ENCODE assay signal across 18 mouse cellular contexts in genomic region chr1:190106674-190107420, GRCm38 (mm10).
A peak's percentile ranks its signal among the peaks of the same experiment; 100 is the strongest.
DNase-seq lines count a peak whose midpoint lies in the region; ATAC-seq and TF ChIP-seq lines count a peak whose summit lies in the region.
"Had no signal": no experiment of that assay in that cellular context is flagged by ENCODE, and none has a peak within 500 bp of the region (broad histone marks: within the 10 kb centered on the region; RNA-seq: fewer than 3 reads in every experiment).

No protein-coding gene starts in this region.

- no peaks in the 10 kb centered on the region; the same call in 1 of the 2 replicates for H3K9me3 ChIP-seq in lung, embryonic 15.5 days
- H3K9me3 ChIP-seq in liver, embryonic 14.5 days (ENCODE audit: control insufficient read depth, low read length): no peaks in the 10 kb centered on the region
- H3K9me3 ChIP-seq in midbrain, embryonic 16.5 days (replicated peaks; ENCODE audit: control insufficient read depth, low read length, poor library complexity, severe bottlenecking): no peaks in the 10 kb centered on the region

- TF ChIP-seq EP300 in liver, embryonic 14.5 days (IDR thresholded peaks at IDR 0.05; ENCODE audit: low read depth): no peak

- H3K36me3 ChIP-seq in lung, embryonic 15.5 days: no peaks in the 10 kb centered on the region
- no peaks in the 10 kb centered on the region for H3K36me3 ChIP-seq in liver, embryonic 14.5 days (replicated peaks; ENCODE audit: control insufficient read depth, insufficient read depth, low read depth)
- no peaks in the 10 kb centered on the region for H3K36me3 ChIP-seq in midbrain, embryonic 16.5 days (ENCODE audit: control insufficient read depth, insufficient read depth, low read length)
- H3K36me3 ChIP-seq: kidney, embryonic 15.5 days; midbrain, embryonic 12.5 days had no signal

- H3K27ac ChIP-seq in lung, embryonic 15.5 days: no peak overlapping the region
- peak overlapping the region; percentile 38; the same call in 1 of the 2 replicates for H3K27ac ChIP-seq in liver, embryonic 14.5 days
- no peak overlapping the region for H3K27ac ChIP-seq in midbrain, embryonic 16.5 days (ENCODE audit: low read length)
- H3K27ac ChIP-seq: kidney, embryonic 15.5 days; layer of hippocampus, adult 2 months; midbrain, embryonic 12.5 days had no signal

- no peak for TF ChIP-seq CTCF in lung, adult 2 months (IDR thresholded peaks at IDR 0.05; ENCODE audit: insufficient read depth, low read length)
- no peak for TF ChIP-seq CTCF in liver, embryonic 14.5 days (IDR thresholded peaks at IDR 0.05; ENCODE audit: low read depth)

- TF ChIP-seq POLR2A in lung, adult 2 months (IDR thresholded peaks at IDR 0.05; ENCODE audit: borderline replicate concordance, extremely low read depth, low read depth, low read length): no peak

- DNase-seq in embryo, embryonic 10 days (ENCODE audit: low spot score): peak; percentile 42
- DNase-seq in embryo, embryonic 11 days: no peak
- DNase-seq in lung, adult 2 months: no peak
- peak in 2 of 3 experiments; percentile 24 to 34 for DNase-seq in liver, embryonic 14.5 days (ENCODE audit: low read depth in 3 of 3, low spot score in 3 of 3)
- no peak for DNase-seq in frontal cortex, adult 2 months (ENCODE audit: extremely low spot score in 1 of 2, low spot score in 1 of 2)
- DNase-seq: cerebellum, adult 2 months; gastrocnemius, postnatal 36 days; lung, postnatal 10 days; right cerebral cortex, postnatal 14 days; thymus, postnatal 14 days had no signal

- no peaks in the 10 kb centered on the region for H3K27me3 ChIP-seq in lung, embryonic 15.5 days
- H3K27me3 ChIP-seq in liver, embryonic 14.5 days (ENCODE audit: control insufficient read depth, insufficient read depth, low read length): no peaks in the 10 kb centered on the region
- no peaks in the 10 kb centered on the region for H3K27me3 ChIP-seq in midbrain, embryonic 16.5 days (ENCODE audit: control insufficient read depth, insufficient read depth, low read depth, low read length)
- H3K27me3 ChIP-seq: kidney, embryonic 15.5 days; midbrain, embryonic 12.5 days had no signal

- ATAC-seq in lung, embryonic 15.5 days (ENCODE audit: borderline replicate concordance, extremely low read depth, low FRiP score, low TSS enrichment): no peak
- ATAC-seq in liver, embryonic 14.5 days (ENCODE audit: insufficient read depth): peak; percentile 77
- ATAC-seq in erythroid progenitor cell, adult 5-6 weeks (replicated peaks; ENCODE audit: low FRiP score, poor library complexity, severe bottlenecking): no peak
- ATAC-seq in midbrain, embryonic 16.5 days: no peak
- ATAC-seq: hindbrain, embryonic 16.5 days; Patski had no signal

- H3K4me2 ChIP-seq in lung, embryonic 15.5 days: peak overlapping the region; percentile 18; the same call in 1 of the 2 replicates
- no peak overlapping the region for H3K4me2 ChIP-seq in liver, embryonic 14.5 days (ENCODE audit: low read depth)
- H3K4me2 ChIP-seq in midbrain, embryonic 16.5 days (ENCODE audit: low read length): no peak overlapping the region
- H3K4me2 ChIP-seq: kidney, embryonic 15.5 days; midbrain, embryonic 12.5 days had no signal

- H3K4me3 ChIP-seq in lung, embryonic 15.5 days: no peak overlapping the region
- no peak overlapping the region for H3K4me3 ChIP-seq in lung, adult 2 months (replicated peaks; ENCODE audit: extremely low read depth, low read depth, low read length)
- no peak overlapping the region for H3K4me3 ChIP-seq in liver, embryonic 14.5 days (ENCODE audit: insufficient read depth in 1 of 2, low read depth in 2 of 2, low read length in 2 of 2)
- no peak overlapping the region for H3K4me3 ChIP-seq in midbrain, embryonic 16.5 days (ENCODE audit: low read depth, low read length)
- H3K4me3 ChIP-seq: kidney, embryonic 15.5 days; layer of hippocampus, adult 2 months; midbrain, embryonic 12.5 days had no signal

- H3K9ac ChIP-seq in lung, embryonic 15.5 days: no peak overlapping the region
- no peak overlapping the region for H3K9ac ChIP-seq in liver, embryonic 14.5 days (replicated peaks)
- H3K9ac ChIP-seq in midbrain, embryonic 16.5 days (ENCODE audit: low read depth, low read length): no peak overlapping the region
- H3K9ac ChIP-seq: kidney, embryonic 15.5 days; midbrain, embryonic 12.5 days had no signal

- WGBS in lung, embryonic 15.5 days: 35% methylated on average over 16 of the region's 16 CpGs
- WGBS in lung, adult 2 months: 36% methylated on average over 16 of the region's 16 CpGs
- 44% methylated on average over 16 of the region's 16 CpGs for WGBS in liver, embryonic 14.5 days (ENCODE audit: insufficient replicate concordance)
- WGBS in midbrain, embryonic 16.5 days: 86% methylated on average over 16 of the region's 16 CpGs

- H3K4me1 ChIP-seq in lung, embryonic 15.5 days: peaks cover 7% of the 10 kb centered on the region; the same call in 1 of the 2 replicates
- H3K4me1 ChIP-seq in lung, adult 2 months (ENCODE audit: control insufficient read depth, insufficient read depth, low read length): no peaks in the 10 kb centered on the region
- H3K4me1 ChIP-seq in liver, embryonic 14.5 days (replicated peaks; ENCODE audit: control insufficient read depth in 2 of 2, insufficient read depth in 2 of 2, low read length in 1 of 2): peaks cover 0 to 10% of the 10 kb centered on the region in 2 experiments; a peak in 2 of 4 replicates
- H3K4me1 ChIP-seq in midbrain, embryonic 16.5 days (ENCODE audit: control insufficient read depth, insufficient read depth, low read length): no peaks in the 10 kb centered on the region
- H3K4me1 ChIP-seq: kidney, embryonic 15.5 days; midbrain, embryonic 12.5 days had no signal

Comparison
In these comparisons a context has a peak if more than half of its experiments do, and no peak if none do; other contexts are left out.
1. DNase-seq: peak in embryo, embryonic 10 days (single experiment) and liver, embryonic 14.5 days (2 of 3); none in embryo, embryonic 11 days (single experiment), lung, adult 2 months (single experiment) and frontal cortex, adult 2 months (0 of 2).